Mouse (Mus musculus): ENCODE results near the gene Gsdma.

Gsdma gene

DNA sequence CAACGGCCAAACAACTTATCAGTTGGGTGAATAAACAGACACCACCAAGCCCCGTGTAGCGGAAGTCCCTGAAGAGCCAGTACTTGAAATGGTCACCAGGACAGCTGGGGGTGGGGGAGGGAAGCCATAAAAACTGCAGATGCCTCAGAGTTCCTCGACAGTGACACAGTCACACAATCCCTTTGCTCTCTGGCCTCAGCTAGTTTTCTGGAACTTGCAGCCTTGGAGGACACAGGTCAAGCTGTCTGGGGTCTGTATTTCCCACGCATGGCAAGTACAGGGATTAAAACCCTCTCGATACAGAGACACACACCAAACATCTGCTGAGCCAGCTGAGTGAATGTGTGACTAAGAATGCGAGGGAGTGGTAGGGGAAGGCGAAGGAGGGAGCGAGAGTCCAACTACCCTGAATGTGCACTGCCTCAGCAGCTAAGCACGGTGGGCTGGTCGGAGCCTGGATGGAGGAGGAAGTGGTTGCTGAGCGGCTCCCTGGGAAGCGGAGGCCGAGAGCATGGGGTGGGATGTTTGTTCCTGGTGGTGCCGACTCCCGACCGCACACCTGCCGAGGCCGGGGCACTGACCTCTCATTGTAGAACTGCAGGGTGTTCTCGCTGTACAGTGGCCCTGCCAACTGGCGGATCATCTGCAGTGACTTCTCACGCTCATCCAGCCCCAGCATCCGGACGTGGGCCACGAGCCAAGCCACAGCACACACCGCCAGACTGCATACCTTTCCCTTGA is 45.0 kb downstream of the Gsdma start:
- DNase-seq (ENCODE audit: low spot score in 2 of 2): no peak

GRCm38 (mm10) chr11:98710416-98711045 is 46.4 kb downstream of the Gsdma start:
- DNase-seq (ENCODE audit: low spot score in 2 of 2): peak; percentile 76 to 84

DNA sequence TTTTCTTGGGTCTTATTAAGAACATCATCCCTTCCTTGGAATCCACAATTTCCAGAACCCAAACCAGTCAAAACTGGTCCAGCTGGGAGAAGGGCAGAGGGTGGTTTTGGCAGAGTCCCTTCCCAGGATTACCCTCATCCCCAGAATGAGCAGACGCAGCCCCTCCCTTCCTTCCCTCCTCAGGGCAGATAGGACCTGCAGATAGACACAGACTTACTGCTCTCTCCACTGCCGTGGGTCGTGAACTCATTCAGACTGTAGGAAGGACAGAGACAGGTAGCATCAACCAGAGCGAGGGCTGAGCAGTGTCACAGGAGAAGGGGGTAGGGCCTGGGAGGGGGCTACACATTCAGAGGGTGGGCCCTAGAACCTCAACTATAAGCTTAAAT is 46.9 kb downstream of the Gsdma start:
- DNase-seq (ENCODE audit: low spot score in 2 of 2): no peak

- peak; percentile 64 to 72 for DNase-seq (ENCODE audit: low spot score in 2 of 2)
Measured at GRCm38 (mm10) chr11:98712009-98712408, 47.9 kb downstream of the Gsdma start.

DNA sequence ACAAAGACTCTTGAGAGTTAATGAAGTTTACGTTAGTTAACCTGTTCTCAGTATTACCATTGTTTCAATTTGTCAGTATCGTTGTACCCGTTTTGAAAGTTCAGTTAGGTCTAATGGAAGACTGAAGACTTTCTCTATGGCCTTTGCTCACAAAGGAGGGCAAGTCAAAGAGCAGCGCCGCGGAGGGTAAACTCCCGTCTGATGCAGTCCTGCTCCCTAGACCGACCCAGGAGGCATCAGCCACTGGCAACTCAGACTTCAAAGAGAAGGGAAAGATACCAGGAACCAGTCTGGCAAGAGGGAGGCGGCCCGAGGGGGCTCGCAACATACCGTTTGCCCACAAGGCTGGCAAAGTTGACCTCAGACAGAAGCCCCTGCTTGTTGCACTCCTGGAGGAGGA is 49.6 kb downstream of the Gsdma start:
- DNase-seq (ENCODE audit: low spot score in 2 of 2): no peak

- no peak for DNase-seq (ENCODE audit: low spot score in 2 of 2)
Measured at GRCm38 (mm10) chr11:98715946-98716345, 51.8 kb downstream of the Gsdma start.

GRCm38 (mm10) chr11:98717904-98718303 is 53.8 kb downstream of the Gsdma start:
- DNase-seq (ENCODE audit: low spot score in 2 of 2): peak; percentile 80 to 86

DNA sequence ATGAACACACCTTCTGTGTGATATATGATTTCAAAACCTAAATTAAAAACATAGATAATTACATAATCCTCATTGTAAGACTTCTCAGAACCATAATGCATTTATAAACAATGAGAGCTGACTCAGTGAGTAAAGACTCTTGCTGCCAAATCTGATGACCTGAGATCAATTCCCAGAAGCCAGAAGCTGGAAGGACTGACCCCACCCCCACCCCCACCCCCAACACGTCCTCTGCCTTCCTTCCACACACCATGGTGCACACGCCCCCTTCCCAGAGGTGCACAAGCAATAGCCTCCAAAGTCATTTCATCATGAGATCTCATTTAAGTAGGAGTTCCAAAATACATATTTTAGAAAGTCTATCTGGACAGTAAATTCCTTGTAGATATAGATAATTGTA is 56.6 kb downstream of the Gsdma start:
- DNase-seq (ENCODE audit: low spot score in 2 of 2): no peak

DNA sequence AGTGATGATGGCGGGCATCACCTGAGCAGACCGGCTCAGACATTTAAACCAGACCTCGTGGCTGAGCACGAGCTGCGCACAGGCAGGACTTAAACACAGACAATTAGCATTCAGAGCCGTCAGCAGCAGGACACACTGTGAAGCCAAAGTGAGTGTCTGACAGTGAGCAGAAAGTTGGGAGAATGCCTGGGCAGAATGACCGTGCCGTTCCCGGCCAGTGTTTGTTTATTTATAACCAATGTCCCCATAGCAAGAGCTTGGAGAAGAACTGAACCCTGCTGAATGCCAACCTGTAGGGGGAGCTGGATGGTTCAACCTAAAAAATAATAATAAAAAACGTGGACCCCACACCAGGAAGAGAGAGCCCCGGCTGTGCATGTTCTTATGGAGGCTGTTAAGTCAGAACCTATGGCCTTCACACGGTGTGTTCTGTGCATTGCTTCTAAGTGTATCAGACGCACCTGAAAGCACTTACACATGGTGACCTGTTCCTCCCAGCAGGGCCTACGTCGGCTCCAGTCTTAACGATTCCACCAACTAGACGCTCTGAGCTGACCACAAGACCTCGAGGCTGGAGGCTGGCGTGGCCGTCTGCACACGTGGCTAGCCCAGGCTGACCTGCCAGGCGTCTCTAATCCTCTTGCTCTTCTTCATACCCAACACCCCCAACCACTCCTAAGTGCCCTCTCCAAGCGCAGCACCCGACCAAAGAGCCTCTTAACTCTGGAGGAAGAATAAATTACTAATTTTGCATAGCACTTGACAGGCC is 57.5 kb downstream of the Gsdma start:
- peak; percentile 74 to 84 for DNase-seq (ENCODE audit: low spot score in 2 of 2)

DNA sequence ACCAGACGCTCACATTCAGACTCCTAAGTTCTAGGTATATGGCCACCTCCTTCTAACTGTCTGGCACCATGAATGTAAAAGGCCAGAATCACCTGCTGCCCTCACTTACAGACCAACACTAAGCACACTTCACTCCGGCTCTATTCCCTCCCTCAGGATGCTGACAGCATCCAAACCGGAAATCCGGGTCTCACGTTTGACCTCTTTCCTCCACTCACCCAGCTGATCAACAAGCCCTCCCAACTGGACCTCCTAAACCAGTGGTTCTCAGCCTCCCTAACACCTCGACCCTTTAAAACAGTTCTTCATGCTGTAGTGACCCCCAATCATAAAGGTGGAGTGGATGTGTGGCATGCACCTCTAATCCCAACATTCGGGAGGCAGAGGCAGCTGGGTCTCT is 58.9 kb downstream of the Gsdma start:
- DNase-seq (ENCODE audit: low spot score in 2 of 2): no peak

DNA sequence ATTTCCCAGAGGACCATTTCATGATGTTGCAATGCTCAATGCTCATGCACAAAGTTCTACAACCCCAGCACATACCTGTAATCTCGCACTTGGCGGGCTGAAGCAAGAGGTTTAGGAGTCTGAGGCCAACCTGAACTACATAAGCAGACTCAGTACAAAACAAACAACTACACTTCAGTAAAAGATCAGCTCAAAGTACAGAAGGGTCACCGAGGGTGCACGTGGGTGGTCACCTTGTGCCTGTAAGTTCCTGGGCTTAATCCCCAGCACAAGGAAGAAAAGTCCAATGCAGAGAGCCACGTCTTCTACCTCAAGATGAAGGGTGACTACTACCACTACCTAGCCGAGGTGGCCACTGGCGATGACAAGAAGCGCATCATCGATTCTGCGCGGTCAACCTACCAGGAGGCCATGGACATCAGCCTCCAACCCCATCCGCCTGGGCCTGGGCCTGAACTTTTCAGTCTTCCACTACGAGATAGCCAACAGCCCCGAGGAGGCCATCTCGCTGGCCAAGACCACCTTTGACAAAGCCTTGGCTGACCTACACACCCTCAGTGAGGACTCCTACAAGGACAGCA is 61.9 kb downstream of the Gsdma start:
- DNase-seq (ENCODE audit: low spot score in 2 of 2): no peak
